Mouse (Mus musculus) ES-CJ7 (cell line): ENCODE data around the gene Pdzrn3.

ENCODE experiments used
- DNase-seq: peaks from one replicate; pipeline ENCODE4 v3.0.0; 2011; ENCODE audit warnings: low read depth, low spot score

The Pdzrn3 gene

GRCm38 (mm10) chr6:101290160-101290559, 87.5 kb downstream of the Pdzrn3 start:
- DNase-seq, result no peak

GRCm38 (mm10) chr6:101289428-101289827, 88.3 kb downstream of the Pdzrn3 start:
- DNase-seq, result no peak

GRCm38 (mm10) chr6:101287566-101288173, 90.0 kb downstream of the Pdzrn3 start:
- no peak for DNase-seq

- no peak for DNase-seq
These were observed 90.6 kb downstream of the Pdzrn3 start for GRCm38 (mm10) chr6:101287077-101287476.

GRCm38 (mm10) chr6:101284368-101284955, 93.2 kb downstream of the Pdzrn3 start:
- DNase-seq, result no peak

GRCm38 (mm10) chr6:101283891-101284290, 93.8 kb downstream of the Pdzrn3 start:
- DNase-seq, result no peak

GRCm38 (mm10) chr6:101281644-101282043, 96.1 kb downstream of the Pdzrn3 start:
- no peak for DNase-seq

GRCm38 (mm10) chr6:101280811-101281218, 96.9 kb downstream of the Pdzrn3 start:
- no peak for DNase-seq

- DNase-seq, result no peak
These were observed 99.3 kb downstream of the Pdzrn3 start for GRCm38 (mm10) chr6:101278286-101278932.

- DNase-seq, result no peak
These were observed 101.4 kb downstream of the Pdzrn3 start for GRCm38 (mm10) chr6:101276261-101276660.

GRCm38 (mm10) chr6:101275806-101276205, 101.9 kb downstream of the Pdzrn3 start:
- DNase-seq, result no peak

GRCm38 (mm10) chr6:101274846-101275245, 102.9 kb downstream of the Pdzrn3 start:
- no peak for DNase-seq

GRCm38 (mm10) chr6:101272256-101272655, 105.4 kb downstream of the Pdzrn3 start:
- DNase-seq, result peak; percentile 66

GRCm38 (mm10) chr6:101271378-101272135, 106.1 kb downstream of the Pdzrn3 start:
- DNase-seq, result no peak

- no peak for DNase-seq
These were observed 107.4 kb downstream of the Pdzrn3 start for GRCm38 (mm10) chr6:101270095-101270826.

- no peak for DNase-seq
These were observed 108.2 kb downstream of the Pdzrn3 start for GRCm38 (mm10) chr6:101269335-101270094.

- no peak for DNase-seq
These were observed 109.4 kb downstream of the Pdzrn3 start for GRCm38 (mm10) chr6:101268266-101268665.

GRCm38 (mm10) chr6:101266787-101267186, 110.9 kb downstream of the Pdzrn3 start:
- peak; percentile 87 for DNase-seq

- peak; percentile 16 for DNase-seq
These were observed 114.2 kb downstream of the Pdzrn3 start for GRCm38 (mm10) chr6:101263544-101263943.

- DNase-seq, result peak; percentile 69
These were observed 116.2 kb downstream of the Pdzrn3 start for GRCm38 (mm10) chr6:101261513-101261912.

- no peak for DNase-seq
These were observed 118.3 kb downstream of the Pdzrn3 start for GRCm38 (mm10) chr6:101259411-101259810.
